Mouse (Mus musculus) megakaryocyte, adult 5-6 weeks (primary cell): ENCODE measurements at regions not wholly inside any gene's neighbourhood (a gene's known extent, or its start where the extent isn't known, plus 50 kb on each side); places are given as distances from the start of the nearest gene placed in this dataset.

Source experiments
- ATAC-seq: 2 replicates; pipeline ENCODE4 v1.8.0; 2016; ENCODE audit warnings: mild to moderate bottlenecking, inconsistent platforms; ENCODE audit not compliant: poor library complexity, severe bottlenecking

GRCm38 (mm10) chr1:6928658-6929057, 2121.0 kb downstream of the Gm37988 start:
- no peak for ATAC-seq

DNA sequence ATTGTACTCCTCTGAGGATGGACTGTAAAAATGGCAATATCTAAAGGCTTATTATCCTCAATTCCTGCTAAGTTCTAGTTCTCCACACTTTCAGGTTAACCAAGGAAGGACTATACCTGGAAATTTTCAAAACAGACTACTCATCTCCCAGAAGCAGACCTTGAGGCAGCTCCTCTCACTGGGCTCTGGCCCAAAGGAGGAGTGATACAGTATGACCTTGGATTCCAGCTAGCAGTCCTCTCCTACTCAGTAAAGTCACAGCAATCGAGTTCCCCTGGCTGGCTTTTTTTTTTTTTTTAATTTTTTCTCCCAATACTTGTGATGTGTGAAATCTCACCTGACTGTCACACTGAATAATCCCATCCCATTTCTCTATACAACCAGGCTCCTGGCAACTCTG, 2124.2 kb downstream of the Gm37988 start:
- no peak for ATAC-seq

DNA sequence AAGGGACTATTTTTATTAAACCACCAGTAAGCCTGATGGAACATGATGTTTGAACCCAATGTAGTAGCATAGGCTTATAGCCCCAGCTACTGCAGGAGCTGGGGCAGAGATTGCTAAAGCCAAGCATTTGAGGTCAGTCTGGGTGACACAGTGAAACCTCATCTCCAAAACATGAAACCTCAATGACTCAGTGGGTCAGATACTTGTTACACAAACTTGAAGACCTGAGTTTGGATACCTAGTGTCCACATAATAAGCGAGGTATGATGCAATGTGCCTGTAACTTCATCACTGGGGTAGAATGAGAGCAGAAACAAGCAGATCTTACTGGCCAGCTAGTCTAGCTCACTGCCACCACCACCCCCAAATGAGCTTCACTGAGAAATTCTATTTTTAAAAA, 2162.1 kb downstream of the Gm37988 start:
- ATAC-seq: peak; percentile 56

- ATAC-seq: no peak
These were observed 2166.1 kb downstream of the Gm37988 start for GRCm38 (mm10) chr1:6973749-6974327.

DNA sequence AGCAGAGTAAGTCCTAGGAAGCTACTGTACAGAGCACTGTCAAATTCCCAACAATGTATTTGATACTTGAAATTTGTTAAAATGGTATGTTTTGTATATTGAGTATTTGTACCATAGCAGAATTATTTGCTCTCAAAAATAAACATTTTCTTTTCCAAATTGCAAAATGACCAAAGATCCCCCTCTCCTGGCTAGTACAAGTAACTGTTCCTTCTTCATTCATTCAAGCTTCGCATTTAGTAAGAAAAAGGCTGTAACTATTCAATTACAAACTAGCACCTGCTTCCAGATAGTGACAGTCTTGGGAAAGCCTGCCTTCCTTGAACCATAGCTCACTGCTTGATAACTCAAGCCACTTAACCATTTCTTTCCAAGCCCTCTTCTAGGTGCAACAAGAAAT, 2171.9 kb downstream of the Gm37988 start:
- no peak for ATAC-seq

DNA sequence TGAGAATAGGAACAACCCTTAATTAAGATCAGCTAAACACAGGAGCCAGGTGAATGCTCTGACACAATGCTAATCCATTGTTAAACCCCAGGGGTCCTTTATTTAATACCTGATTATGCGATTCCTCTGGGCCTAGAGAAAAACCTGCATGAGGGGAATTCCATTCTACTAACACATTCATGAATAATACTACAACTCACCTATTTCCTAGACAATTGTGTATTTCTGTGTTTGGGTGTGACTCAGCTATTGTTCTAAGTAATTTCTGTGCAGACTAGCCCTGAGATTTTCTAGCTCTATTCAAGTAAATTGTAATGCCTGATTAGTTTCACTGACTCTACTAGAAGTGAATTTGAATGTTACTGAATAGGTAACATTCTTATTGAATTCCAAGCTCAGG, 2176.5 kb downstream of the Gm37988 start:
- no peak for ATAC-seq

DNA sequence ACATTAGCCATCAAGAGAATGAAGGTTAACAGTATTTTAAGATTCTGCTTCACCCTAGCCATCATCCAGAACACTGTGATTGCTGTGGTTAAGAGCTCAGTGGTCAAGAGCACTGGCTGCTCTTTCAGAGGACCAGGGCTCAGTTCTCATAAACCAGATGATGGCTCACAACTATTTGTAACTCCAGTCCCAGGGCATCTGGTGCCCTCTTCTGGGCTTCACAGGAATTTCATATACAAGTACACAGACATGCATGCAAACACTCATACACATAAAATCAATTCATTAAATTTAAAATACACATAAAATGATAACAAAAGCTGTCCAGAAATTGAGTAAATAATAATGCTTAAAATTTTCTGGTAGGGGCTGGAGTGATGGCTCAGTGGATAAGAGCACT, 2189.9 kb downstream of the Gm37988 start:
- no peak for ATAC-seq

- ATAC-seq: no peak
These were observed 2202.5 kb downstream of the Gm37988 start for GRCm38 (mm10) chr1:7010184-7010583.
